Mouse (Mus musculus) kidney, postnatal 25 days (tissue): Measurements from ENCODE around the gene Rexo1.

Experiments used
- DNase-seq, 2 experiments: peaks; one replicate each; pipeline ENCODE4 v3.0.0; 2021; ENCODE audit warnings: mixed read lengths in 2 of 2

The Rexo1 gene

GRCm38 (mm10) chr10:80503599-80504220 lies 57.6 kb downstream of the Rexo1 start:
- no peak for DNase-seq

- DNase-seq = no peak
Measured at GRCm38 (mm10) chr10:80502819-80503314, 58.5 kb downstream of the Rexo1 start.

- DNase-seq = no peak
Measured at GRCm38 (mm10) chr10:80502291-80502690, 59.1 kb downstream of the Rexo1 start.

DNA sequence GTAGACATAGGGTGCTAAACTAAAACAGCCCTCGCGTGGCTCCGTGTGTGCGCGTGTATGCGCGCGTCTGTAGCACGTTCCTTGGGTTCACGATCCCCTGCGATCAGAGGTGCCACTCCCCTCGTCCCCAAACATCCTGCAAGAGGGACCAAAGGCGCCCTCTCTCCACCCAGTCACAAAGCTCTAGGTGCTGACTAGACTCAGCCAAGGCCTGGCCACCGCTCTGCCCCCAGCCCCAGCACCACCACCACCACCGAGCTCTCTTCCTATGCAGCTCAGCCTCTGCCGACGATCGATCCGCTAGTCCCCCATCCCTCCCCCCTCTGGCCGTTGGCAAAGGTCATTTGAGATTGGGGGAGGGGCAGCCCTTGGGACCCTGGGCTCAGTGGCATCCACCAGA lies 64.9 kb downstream of the Rexo1 start:
- no peak for DNase-seq

GRCm38 (mm10) chr10:80495901-80496300 lies 65.5 kb downstream of the Rexo1 start:
- no peak for DNase-seq

DNA sequence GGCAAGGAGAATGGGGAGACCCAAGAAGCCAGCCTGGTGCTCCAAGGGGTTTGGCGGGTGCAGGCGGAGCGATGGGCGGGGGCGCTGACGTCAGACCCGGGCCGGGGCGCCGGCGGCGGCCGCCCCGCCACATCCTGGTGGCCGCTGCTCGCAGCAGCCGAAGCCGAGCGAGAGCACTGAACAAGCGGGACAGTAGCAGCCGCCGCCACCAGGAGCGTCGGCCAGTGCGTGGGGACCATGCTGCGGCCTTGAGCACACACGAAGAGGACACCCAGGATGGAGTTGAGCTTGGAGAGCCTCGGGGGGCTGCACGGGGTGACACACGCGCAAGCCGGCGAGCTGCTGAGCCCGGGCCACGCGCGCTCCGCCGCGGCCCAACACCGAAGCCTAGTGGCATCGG lies 66.6 kb downstream of the Rexo1 start, which contains the start of gene Onecut3:
TSS of gene Onecut3 (plus strand) at position 104 of the 400 bp plus-strand sequence.
- DNase-seq = peak; percentile 50 to 72
